Mouse (Mus musculus) megakaryocyte-erythroid progenitor cell, adult 5-6 weeks (primary cell): Measurements from ENCODE around the gene Nos1ap. TPM values are rescaled to one million over a fixed set of nuclear protein-coding genes. Genes with fewer than 3 reads are reported as not detected.

ENCODE experiments used
- ATAC-seq: replicated peaks from 2 replicates; pipeline ENCODE4 v1.8.0; 2016; ENCODE audit warnings: mild to moderate bottlenecking, inconsistent platforms; ENCODE audit not compliant: severe bottlenecking, poor library complexity, low FRiP score, low TSS enrichment
- total RNA-seq, 2 experiments: library from RNA; stranded (forward) in 1 of 2; stranded (reverse) in 1 of 2; fragments of 200-1000, 215-1000 nt in 1 of 2; fragments of >200 nt in 1 of 2; fragmentation: Nextera tagmentation in 1 of 2; gene quantifications; 2 replicates each; pipeline ENCODE4 v1.2.3; 2014 to 2017

Gene Nos1ap
- total RNA-seq, 2 experiments from 2014 or later, result 1.5 TPM; not detected in 1

DNA sequence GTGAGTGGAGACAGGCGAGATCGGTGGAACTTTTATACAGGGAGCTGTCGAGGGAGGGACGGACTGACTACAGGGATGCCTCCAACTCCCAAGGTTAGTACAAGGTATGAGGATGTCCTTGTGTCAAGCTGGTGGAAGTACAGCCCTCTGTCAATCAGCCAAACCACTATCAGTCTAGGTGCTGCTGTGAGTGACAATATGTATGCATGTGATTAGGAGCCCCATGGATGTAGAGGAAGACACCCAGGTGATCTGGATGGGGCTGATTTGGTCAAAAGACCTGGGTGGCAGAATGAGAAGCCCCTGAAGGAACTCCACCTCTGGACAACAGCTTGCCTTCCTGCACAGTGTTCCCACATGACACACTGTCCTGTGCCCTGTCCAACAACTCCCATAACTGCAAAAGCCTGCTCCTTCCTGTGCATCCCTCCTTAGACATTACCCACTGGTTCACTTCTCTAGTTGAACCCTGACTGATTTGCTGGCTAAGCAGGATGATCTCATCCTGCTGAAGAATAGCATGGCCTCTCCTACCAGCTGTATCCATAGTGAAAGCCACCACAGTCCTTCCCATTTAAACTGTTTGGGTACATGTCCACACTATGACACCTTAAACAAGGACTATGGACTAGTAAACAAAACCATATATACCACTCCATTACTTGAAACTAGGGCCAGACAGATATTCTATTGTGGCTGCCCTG is 35.3 kb downstream of the Nos1ap start:
- peak; percentile 83 for ATAC-seq

- ATAC-seq, result no peak
Observed at GRCm38 (mm10) chr1:170550649-170551440, 38.8 kb downstream of the Nos1ap start.

DNA sequence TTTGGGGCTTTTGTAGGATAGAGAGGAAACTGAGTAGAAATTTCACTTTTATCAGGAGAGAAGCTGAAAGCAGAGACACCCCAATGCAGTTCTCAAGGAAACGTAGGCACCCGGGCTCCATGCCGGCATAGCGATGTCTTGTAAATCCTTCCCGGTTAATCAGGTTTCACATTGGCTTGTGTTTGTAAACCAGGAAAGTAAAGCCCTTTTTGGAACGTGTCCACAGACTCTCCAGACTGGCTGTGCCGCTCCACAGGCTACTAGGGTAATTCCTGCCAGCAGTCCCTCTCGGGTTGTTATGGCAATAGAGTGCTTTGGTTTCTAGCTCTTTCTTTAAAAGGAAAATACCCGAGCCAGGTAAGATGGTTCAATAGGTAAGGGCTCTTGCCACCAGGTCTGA is 40.6 kb downstream of the Nos1ap start:
- ATAC-seq, result no peak

DNA sequence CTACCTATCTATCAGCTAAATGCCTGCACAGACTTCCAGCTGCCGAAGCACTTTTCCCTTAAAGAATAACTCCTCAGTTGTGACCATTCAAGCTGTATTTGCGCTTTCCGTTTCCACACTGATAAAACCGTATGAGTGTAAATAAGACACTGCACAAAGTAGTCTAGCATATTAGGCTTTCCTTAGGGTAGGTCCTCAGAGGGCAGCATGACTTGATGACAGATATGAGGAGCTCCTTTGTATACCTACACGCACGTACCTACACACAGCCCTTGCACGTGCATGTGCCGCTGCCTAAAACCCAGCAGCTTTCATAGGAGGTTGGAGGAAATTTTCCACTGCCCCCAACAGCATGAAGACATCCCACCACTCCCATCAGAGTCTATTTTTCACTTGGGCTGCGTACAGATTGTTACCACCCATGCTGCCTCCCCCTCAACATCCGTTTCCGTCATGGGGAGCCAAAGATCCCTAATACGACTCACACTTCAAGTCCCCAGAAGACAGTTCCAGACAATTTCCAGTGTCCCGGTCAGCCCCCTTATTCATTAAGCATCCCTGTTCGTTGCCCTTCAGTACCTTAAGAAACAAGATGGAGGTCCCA is 41.4 kb downstream of the Nos1ap start:
- no peak for ATAC-seq

- ATAC-seq, result no peak
Observed at GRCm38 (mm10) chr1:170546297-170546696, 43.4 kb downstream of the Nos1ap start.

DNA sequence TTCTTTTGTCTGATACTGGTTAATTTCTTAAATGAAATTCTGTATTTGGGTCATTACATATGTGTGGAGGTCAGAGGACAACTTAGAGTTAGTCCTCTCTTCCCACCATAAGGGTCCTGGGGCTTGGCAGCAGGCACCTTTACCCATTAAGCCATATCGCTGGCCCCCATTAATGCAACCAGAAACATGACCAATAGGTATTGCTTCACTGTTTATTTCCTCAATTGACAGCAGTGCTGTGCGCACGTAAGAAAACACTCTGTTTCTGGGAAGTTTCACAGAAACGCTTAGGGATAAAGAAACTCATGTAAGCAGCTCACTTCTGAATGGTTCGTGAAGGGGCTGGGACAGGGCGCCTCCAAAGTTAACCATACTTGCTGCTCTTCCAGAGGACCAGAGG is 44.4 kb downstream of the Nos1ap start:
- no peak for ATAC-seq

- no peak; the same call in 1 of the 2 replicates for ATAC-seq
Observed at GRCm38 (mm10) chr1:170539507-170539906, 50.2 kb downstream of the Nos1ap start.

DNA sequence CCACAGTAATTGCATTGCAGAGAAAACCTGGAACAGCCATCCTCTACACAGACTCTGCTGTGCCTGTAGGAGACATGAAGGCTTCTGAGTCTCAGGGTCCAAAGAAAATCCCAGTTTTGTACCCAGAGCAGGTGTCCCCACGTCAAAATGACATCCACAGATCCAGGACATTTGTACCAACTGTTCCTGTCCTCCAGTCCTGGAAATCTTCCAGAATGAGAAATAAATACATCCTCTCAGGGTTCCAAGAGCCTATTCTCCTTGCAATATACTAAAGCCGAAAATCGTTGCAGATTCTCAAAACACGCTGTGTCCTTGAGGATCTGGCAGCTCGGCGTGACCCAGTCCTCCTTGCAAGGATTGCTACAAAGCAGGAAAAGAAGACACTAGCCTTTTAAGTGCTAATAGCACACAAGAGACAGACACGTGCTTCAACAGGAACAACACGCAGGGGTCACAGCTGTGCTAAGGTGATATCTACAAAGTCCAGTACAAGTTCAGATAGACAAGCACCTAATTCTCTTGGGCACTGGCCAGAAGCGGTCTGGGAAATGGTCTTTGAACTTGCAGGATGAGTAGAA is 51.1 kb downstream of the Nos1ap start:
- no peak for ATAC-seq

DNA sequence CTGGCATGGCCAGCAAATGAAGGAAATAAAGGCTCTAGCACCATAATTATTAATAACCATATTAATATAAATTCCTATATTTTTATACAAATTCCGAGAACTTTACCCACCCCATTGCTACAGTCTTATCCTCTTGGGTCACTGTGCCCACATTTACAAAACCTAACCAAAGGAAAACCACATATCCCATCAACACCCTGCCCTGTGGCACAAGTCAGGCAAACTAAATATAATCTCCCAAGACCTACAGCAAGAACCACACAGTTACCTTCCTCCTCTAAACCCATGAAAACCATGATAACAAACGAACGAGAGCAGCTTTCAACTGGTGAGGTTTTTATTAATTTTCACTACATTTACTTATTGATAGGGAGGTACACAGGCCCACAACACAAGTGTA is 53.3 kb downstream of the Nos1ap start:
- ATAC-seq, result no peak

- peak; percentile 41; the same call in 1 of the 2 replicates for ATAC-seq
Observed at GRCm38 (mm10) chr1:170535221-170535620, 54.4 kb downstream of the Nos1ap start.

DNA sequence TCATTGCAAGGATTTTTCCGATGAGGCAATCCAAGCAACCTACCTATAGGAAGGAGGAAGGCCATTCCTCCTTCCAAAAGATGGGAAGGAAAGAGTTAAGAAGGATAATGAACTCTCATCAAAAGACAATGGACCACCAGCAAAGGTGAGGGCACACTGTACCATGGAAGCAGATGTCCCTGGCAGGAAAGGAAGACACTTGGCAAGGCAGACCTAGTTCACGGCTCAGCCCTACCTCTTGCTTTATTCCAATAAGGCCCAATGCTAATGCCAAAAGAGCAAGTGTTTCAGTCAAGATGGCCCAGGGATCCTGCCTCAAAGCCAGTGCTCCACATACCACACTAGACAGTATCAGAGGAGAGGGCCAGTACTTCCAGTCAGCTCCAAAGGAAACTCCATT is 58.4 kb downstream of the Nos1ap start:
- ATAC-seq, result no peak

DNA sequence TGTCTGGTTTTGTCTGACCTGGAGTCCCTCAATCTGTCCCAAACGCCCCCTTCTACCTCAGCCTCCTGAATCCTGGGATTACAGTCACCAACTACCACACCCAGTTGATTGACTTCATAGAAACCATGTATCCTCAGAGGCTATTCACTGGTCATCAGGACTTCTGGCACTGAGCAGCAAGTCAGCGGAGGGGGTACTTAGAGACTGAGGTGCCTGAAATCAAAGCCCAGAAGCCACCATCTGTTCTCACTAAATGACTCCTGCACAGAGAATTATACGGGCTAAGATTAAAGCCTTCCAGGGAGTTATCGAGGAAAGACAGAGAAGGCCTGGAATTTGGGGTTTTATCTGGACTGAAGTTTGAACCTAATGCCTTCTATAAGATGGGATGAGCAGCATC is 59.2 kb downstream of the Nos1ap start:
- ATAC-seq, result no peak

GRCm38 (mm10) chr1:170522891-170523290 is 66.8 kb downstream of the Nos1ap start:
- ATAC-seq, result no peak

GRCm38 (mm10) chr1:170521520-170522205 is 68.0 kb downstream of the Nos1ap start:
- no peak for ATAC-seq

DNA sequence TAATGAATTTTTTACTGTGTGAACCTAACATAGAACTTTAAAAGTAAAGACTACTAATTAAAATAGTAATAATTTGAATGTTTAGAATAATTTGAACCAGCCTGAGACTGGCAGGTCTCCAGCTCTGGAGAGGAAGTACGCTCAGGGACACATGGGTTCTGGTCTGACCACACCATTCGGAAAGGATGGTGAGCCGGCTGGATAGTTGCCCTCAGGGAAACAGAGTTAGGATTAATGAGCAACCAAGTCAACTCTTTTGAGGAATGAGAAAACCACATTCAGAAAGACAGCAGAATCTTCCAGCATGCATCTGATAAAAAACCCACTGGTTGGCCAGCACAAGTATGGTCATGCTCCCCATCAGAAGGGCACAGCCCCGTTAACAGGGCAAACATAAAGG is 69.5 kb downstream of the Nos1ap start:
- ATAC-seq, result no peak

DNA sequence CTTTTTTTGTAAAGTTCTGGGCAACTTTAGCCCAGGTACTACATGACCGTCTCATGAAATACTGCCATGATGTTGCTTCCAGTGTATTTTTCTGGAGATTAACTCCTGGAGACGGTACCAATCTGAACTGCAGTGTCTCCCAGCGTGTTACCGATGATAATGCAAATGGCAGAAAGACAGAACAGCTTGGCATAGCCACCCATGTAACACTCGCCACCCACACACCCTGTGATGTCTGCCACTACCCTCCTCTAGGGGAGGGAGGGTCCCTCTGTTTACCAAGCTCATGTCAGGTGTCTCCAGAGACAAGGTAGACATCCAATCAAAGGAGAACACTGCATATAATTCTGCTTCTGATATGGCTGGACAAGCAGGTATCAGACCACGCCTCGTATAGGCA is 70.0 kb downstream of the Nos1ap start:
- ATAC-seq, result no peak

GRCm38 (mm10) chr1:170516182-170516581 is 73.5 kb downstream of the Nos1ap start:
- ATAC-seq, result no peak

- no peak for ATAC-seq
Observed at GRCm38 (mm10) chr1:170515455-170515854, 74.2 kb downstream of the Nos1ap start.

DNA sequence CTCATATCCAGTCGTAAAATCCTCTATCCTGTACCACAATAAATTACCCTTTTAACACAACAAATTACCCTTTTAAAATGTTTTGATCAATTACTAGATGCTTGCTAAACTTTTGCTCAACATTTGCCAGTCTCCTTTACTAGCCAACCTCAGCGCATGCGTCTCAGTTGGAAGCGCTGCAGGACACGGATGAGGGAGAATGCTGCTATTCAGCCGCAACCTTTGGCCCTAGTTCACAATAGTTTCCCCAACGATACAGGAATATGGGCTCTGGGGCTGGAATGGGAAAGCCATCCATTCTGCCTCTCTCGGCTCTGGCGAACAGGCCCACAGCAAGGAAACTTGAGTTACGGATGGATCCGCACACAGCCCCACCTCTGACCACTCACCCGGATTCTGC is 75.4 kb downstream of the Nos1ap start:
- ATAC-seq, result no peak
